Mouse (Mus musculus) ES-CJ7 (cell line): Measurements from ENCODE around the gene E4f1.
A peak's percentile ranks its signal among the peaks of the same experiment; 100 is the strongest.

Source experiments
- DNase-seq: peaks from one replicate; pipeline ENCODE4 v3.0.0; 2011; ENCODE audit warnings: low read depth, low spot score

E4f1 gene

DNA sequence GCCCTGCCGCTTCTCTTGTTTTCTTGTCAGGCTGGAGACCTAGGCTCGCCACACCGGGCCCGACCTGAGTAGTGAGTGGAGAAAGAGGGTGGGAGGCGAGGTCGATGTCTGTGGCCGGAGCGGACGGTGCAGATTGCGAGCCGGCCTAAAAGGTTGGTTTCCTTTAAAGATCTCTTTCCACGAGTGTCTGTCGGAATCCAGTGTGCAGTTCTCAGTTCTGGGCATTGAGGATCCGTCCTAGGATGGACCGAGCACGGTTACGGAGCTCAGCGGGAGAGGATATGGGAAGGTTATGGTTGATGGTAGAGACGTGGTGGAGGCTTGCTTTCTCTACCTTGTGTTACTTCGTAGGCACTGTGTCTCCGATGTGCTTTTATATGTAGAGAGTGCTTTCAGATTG is 55.1 kb downstream of the E4f1 start:
- DNase-seq = no peak

DNA sequence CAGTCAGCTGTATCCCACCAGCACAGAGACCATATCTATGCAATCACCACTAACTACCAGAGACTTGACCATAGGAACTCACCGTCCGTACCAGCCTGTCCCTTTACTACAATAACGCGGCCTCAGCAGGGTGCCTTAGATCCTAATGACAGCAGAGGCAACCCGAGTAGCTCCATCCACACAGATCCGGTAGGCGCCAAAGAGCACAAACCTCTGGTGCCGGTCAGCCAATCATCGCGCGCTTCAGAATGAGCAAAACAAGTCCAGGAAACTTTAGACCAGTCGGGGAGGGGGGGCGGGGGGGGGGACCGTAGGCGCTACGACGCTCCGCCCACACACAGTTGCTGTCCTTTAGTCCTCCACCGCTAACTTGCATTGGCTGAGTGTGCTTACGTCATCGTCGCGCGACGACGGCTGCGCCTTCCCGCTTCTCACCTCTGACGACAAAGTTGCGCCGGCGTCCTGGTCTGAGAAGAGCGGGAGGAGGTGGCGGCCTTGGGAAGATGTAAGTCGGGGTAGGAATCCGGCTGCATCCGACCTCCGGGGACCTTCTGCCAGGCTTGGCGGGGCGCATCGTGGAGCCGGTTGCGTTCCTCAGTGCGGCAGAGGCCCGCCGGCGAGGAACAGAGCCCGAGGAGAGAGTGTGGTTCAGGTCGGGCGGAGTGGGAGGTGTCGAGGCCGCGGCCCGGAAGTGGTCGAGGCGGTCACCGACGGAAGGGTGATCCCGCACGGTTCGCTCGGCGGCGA is 55.7 kb downstream of the E4f1 start, which contains the start of gene Rnps1:
Gene Rnps1 (plus strand): TSS at position 336 of the 747 bp plus-strand sequence.
- peak; percentile 100 for DNase-seq

DNA sequence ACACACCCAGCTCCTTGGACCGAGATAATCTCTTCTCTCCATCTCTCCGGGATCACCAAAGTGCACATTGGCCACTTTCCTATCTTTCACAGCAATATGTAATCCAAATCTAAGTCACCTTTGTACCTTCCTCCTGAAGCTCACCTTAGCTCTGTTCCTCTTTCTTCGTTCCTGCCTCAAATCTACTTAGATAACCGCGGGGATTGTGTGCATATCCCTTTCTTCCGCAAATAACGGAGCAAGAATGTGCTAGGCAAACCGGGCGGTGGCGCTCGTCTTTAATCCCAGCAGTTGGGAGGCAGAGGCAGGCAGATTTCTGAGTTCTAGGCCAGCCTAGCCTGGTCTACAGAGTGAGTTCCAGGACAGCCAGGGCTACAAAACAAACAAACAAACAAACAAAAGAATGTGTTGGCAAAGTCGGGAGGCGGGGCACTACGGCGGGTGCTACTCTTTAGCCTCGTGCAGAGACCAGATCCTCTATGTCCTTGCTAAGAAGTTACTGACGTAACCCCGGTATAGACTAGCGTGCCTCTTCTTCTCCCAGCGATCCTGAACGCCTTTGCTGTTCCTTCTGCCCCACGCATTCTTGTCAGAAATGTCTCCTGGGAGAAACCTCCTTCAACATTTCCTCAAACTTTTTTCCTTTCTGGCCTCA is 56.4 kb downstream of the E4f1 start:
- DNase-seq = peak; percentile 39

DNA sequence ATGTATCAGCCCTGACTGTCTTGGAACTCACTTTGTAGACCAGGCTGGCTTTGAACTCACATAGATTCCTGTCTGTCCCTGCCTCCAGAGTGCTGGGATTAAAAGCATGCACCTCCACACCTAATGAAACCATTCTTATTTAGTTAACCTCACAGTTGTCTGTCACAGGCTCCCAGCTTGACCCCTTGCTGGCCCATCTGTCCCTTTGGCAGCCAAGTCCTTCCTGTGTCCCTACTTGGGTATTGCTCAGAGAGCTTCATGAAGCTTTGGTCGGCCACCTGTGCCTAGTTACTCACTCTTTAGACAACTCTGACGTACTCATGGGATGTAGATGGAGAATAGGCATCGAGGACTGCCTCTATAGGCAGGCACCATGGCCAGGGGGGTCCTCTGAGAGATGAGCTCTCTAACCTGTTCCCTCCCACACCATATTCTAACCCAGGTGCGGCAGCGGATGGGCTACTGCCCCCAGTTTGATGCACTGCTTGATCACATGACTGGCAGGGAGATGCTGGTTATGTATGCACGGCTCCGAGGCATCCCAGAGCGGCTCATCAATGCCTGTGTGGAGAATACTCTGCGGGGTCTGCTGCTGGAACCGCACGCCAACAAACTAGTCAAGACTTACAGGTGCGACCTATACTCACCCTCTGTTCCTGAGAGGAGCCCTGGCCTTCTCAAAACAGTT is 62.9 kb downstream of the E4f1 start:
- DNase-seq = no peak

DNA sequence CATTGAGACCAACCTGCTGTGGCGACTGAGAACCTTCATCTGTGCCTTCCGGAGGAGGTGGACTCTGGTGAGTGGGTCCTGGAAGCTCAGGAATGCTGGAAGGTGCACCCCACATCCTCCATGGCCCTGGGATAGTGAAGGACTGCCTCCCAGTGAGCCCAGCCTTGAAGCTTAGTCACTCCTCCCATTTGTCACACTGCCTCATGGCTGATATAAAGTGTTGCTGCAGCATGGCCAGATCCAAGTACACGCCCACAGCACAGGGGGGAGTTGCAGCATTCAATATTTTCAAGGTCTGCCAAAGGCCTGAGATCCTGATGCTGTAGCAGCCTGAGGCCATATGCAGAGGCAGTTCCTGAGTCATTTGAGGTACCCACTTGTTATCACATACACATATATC is 67.7 kb downstream of the E4f1 start:
- no peak for DNase-seq

DNA sequence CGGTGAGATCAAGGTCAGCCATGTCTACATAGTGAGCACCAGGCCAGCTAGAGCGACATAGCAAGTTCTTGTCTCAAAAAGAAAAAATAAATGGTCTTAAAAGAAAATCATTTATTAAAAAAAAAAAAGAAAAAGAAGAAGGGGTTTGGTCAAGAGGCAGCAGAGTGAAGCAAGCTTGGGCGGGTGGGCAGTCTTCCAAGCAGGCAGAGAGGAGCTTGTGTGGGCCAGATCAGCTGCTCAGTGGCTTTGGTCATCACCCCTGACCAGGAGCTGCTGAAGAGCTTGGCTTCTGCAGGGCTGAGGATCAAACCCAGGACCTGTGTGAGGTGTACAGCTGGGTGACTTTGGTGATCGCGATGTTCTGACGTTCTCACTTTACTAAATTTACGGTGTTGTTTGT is 75.7 kb downstream of the E4f1 start:
- no peak for DNase-seq
